Comparison of ENCODE assay signal across 9 mouse cellular contexts in genomic region chr11:58967346-58967745, GRCm38 (mm10). TPM values are rescaled to one million over a fixed set of nuclear protein-coding genes. Genes with fewer than 3 reads are reported as not detected.
DNase-seq lines count a peak whose midpoint lies in the region; ATAC-seq and TF ChIP-seq lines count a peak whose summit lies in the region.
"Had no signal": no experiment of that assay in that cellular context is flagged by ENCODE, and none has a peak within 500 bp of the region (broad histone marks: within the 10 kb centered on the region; RNA-seq: fewer than 3 reads in every experiment).

No protein-coding gene starts in this region.

- peak; percentile 43 for DNase-seq in cerebellum, adult 9-10 months
- DNase-seq in cerebellum, postnatal 36 days: no peak
- no peak for DNase-seq in liver, embryonic 14.5 days (ENCODE audit: low read depth in 3 of 3, low spot score in 3 of 3)
- no peak for DNase-seq in liver
- peak; percentile 43 for DNase-seq in c-Kit-positive CD71-positive TER-119-negative erythroid progenitor cells, embryonic 14.5 days (ENCODE audit: low read depth)
- peak; percentile 42 for DNase-seq in retina, postnatal 1 day
- no peak for DNase-seq in adrenal gland, postnatal 4 days (ENCODE audit: low spot score in 2 of 2)

- no peak for TF ChIP-seq EP300 in liver, embryonic 14.5 days (IDR thresholded peaks at IDR 0.05; ENCODE audit: low read depth)

- H3K27ac ChIP-seq in liver, embryonic 14.5 days: no peak overlapping the region
- no peak overlapping the region for H3K27ac ChIP-seq in midbrain, embryonic 16.5 days (ENCODE audit: low read length)
- H3K27ac ChIP-seq: heart, embryonic 15.5 days had no signal

- no peak overlapping the region for H3K9ac ChIP-seq in liver, embryonic 14.5 days (replicated peaks)
- H3K9ac ChIP-seq in midbrain, embryonic 16.5 days (ENCODE audit: low read depth, low read length): no peak overlapping the region
- H3K9ac ChIP-seq: heart, embryonic 15.5 days had no signal

- 77% methylated on average over 1 of the region's 1 CpGs for WGBS in liver, embryonic 14.5 days (ENCODE audit: insufficient replicate concordance)
- WGBS in midbrain, embryonic 16.5 days: 97% methylated on average over 1 of the region's 1 CpGs

- H3K4me2 ChIP-seq in liver, embryonic 14.5 days (ENCODE audit: low read depth): no peak overlapping the region
- H3K4me2 ChIP-seq in midbrain, embryonic 16.5 days (ENCODE audit: low read length): no peak overlapping the region
- H3K4me2 ChIP-seq: heart, embryonic 15.5 days had no signal

- H3K36me3 ChIP-seq in liver, embryonic 14.5 days (replicated peaks; ENCODE audit: control insufficient read depth, insufficient read depth, low read depth): no peaks in the 10 kb centered on the region
- no peaks in the 10 kb centered on the region; the same call in 1 of the 2 replicates for H3K36me3 ChIP-seq in midbrain, embryonic 16.5 days (ENCODE audit: control insufficient read depth, insufficient read depth, low read length)
- H3K36me3 ChIP-seq: heart, embryonic 15.5 days had no signal

- H3K4me3 ChIP-seq in liver, embryonic 14.5 days (ENCODE audit: insufficient read depth in 1 of 2, low read depth in 2 of 2, low read length in 2 of 2): no peak overlapping the region
- H3K4me3 ChIP-seq in midbrain, embryonic 16.5 days (ENCODE audit: low read depth, low read length): no peak overlapping the region
- H3K4me3 ChIP-seq: heart, embryonic 15.5 days had no signal

- H3K27me3 ChIP-seq in liver, embryonic 14.5 days (ENCODE audit: control insufficient read depth, insufficient read depth, low read length): peaks cover 11% of the 10 kb centered on the region
- no peaks in the 10 kb centered on the region for H3K27me3 ChIP-seq in midbrain, embryonic 16.5 days (ENCODE audit: control insufficient read depth, insufficient read depth, low read depth, low read length)

- TF ChIP-seq CTCF in liver, embryonic 14.5 days (IDR thresholded peaks at IDR 0.05; ENCODE audit: low read depth): peak; percentile 65

- no peaks in the 10 kb centered on the region for H3K9me3 ChIP-seq in liver, embryonic 14.5 days (ENCODE audit: control insufficient read depth, low read length)
- H3K9me3 ChIP-seq in midbrain, embryonic 16.5 days (replicated peaks; ENCODE audit: control insufficient read depth, low read length, poor library complexity, severe bottlenecking): no peaks in the 10 kb centered on the region
- H3K9me3 ChIP-seq: heart, embryonic 15.5 days had no signal

- 0 out of 4 replicates have a peak, but pooled peaks cover 0 to 4% of the 10 kb centered on the region in 2 experiments for H3K4me1 ChIP-seq in liver, embryonic 14.5 days (replicated peaks; ENCODE audit: control insufficient read depth in 2 of 2, insufficient read depth in 2 of 2, low read length in 1 of 2)
- H3K4me1 ChIP-seq in midbrain, embryonic 16.5 days (ENCODE audit: control insufficient read depth, insufficient read depth, low read length): no peaks in the 10 kb centered on the region

- no peak for ATAC-seq in liver, embryonic 14.5 days (ENCODE audit: insufficient read depth)
- no peak for ATAC-seq in midbrain, embryonic 16.5 days

RNA-seq across cellular contexts. Expression of gene Trim11, which starts 10.5 kb away (rescaled TPM):
- polyA plus RNA-seq in liver, embryonic 14.5 days (2012; rRNA removed): 8.1 and 8.3 TPM in 2 replicates
- 6.4 and 6.9 TPM in 2 replicates for polyA plus RNA-seq in liver, embryonic 14.5 days (2014; fragmentation: Nextera tagmentation; extraction: Ambion mirVana)
- 19.5 and 22.3 TPM in 2 replicates for polyA plus RNA-seq in midbrain, embryonic 16.5 days (2015; fragmentation: Nextera tagmentation; extraction: Ambion mirVana)
- total RNA-seq in adrenal gland, postnatal 4 days (2021): 10 to 100 TPM; 34.1 to 34.8 TPM

RNA-seq across cellular contexts. Expression of gene Hist3h2a, which starts 12.9 kb away (rescaled TPM):
- 11.0 and 11.5 TPM in 2 replicates for polyA plus RNA-seq in liver, embryonic 14.5 days (2012; rRNA removed)
- 13.5 and 16.7 TPM in 2 replicates for polyA plus RNA-seq in liver, embryonic 14.5 days (2014; fragmentation: Nextera tagmentation; extraction: Ambion mirVana)
- polyA plus RNA-seq in midbrain, embryonic 16.5 days (2015; fragmentation: Nextera tagmentation; extraction: Ambion mirVana): 107 and 115 TPM in 2 replicates
- total RNA-seq in adrenal gland, postnatal 4 days (2021): 10 to 100 TPM; 47.6 to 64.4 TPM

RNA-seq across cellular contexts. Expression of gene Trim17, which starts 12.9 kb away (rescaled TPM):
- polyA plus RNA-seq in liver, embryonic 14.5 days (2012; rRNA removed): 0.05 and 0.06 TPM in 2 replicates
- polyA plus RNA-seq in liver, embryonic 14.5 days (2014; fragmentation: Nextera tagmentation; extraction: Ambion mirVana): 0.06 and 0.14 TPM in 2 replicates
- 1.3 and 2.1 TPM in 2 replicates for polyA plus RNA-seq in midbrain, embryonic 16.5 days (2015; fragmentation: Nextera tagmentation; extraction: Ambion mirVana)
- under 1 TPM; 0.08 to 0.36 TPM for total RNA-seq in adrenal gland, postnatal 4 days (2021)

RNA-seq across cellular contexts. Expression of gene Hist3h2ba, which starts 18.6 kb away (rescaled TPM):
- polyA plus RNA-seq in liver, embryonic 14.5 days (2012; rRNA removed): 15.7 and 16.0 TPM in 2 replicates
- 4.2 and 6.0 TPM in 2 replicates for polyA plus RNA-seq in liver, embryonic 14.5 days (2014; fragmentation: Nextera tagmentation; extraction: Ambion mirVana)
- 345 and 399 TPM in 2 replicates for polyA plus RNA-seq in midbrain, embryonic 16.5 days (2015; fragmentation: Nextera tagmentation; extraction: Ambion mirVana)
- 10 to 100 TPM; 58.4 to 77.5 TPM for total RNA-seq in adrenal gland, postnatal 4 days (2021)

RNA-seq across cellular contexts. Expression of gene Rnf187, which starts 28.6 kb away (rescaled TPM):
- polyA plus RNA-seq in liver, embryonic 14.5 days (2012; rRNA removed): 80.8 and 83.3 TPM in 2 replicates
- polyA plus RNA-seq in liver, embryonic 14.5 days (2014; fragmentation: Nextera tagmentation; extraction: Ambion mirVana): 104 and 120 TPM in 2 replicates
- polyA plus RNA-seq in midbrain, embryonic 16.5 days (2015; fragmentation: Nextera tagmentation; extraction: Ambion mirVana): 550 and 556 TPM in 2 replicates
- total RNA-seq in adrenal gland, postnatal 4 days (2021): 100 to 1,000 TPM; 171 to 181 TPM

Comparison
In these comparisons a context has a peak if more than half of its experiments do, and no peak if none do; other contexts are left out.
1. DNase-seq: peak in cerebellum, adult 9-10 months (single experiment), c-Kit-positive CD71-positive TER-119-negative erythroid progenitor cells, embryonic 14.5 days (single experiment) and retina, postnatal 1 day (single experiment); none in cerebellum, postnatal 36 days (0 of 2), liver, embryonic 14.5 days (0 of 3), liver (single experiment) and adrenal gland, postnatal 4 days (0 of 2).